Mouse (Mus musculus): ENCODE measurements around the gene Poldip2. TPM values are rescaled to one million over a fixed set of nuclear protein-coding genes. Genes with fewer than 3 reads are reported as not detected.

The Poldip2 gene
- polyA plus RNA-seq (2014; fragmentation: Illumina TruSeq; extraction: RNeasy Lipid Tissue Mini Kit (QIAGEN cat#74804); ENCODE audit: low read depth, low replicate concordance): 133 TPM

DNA sequence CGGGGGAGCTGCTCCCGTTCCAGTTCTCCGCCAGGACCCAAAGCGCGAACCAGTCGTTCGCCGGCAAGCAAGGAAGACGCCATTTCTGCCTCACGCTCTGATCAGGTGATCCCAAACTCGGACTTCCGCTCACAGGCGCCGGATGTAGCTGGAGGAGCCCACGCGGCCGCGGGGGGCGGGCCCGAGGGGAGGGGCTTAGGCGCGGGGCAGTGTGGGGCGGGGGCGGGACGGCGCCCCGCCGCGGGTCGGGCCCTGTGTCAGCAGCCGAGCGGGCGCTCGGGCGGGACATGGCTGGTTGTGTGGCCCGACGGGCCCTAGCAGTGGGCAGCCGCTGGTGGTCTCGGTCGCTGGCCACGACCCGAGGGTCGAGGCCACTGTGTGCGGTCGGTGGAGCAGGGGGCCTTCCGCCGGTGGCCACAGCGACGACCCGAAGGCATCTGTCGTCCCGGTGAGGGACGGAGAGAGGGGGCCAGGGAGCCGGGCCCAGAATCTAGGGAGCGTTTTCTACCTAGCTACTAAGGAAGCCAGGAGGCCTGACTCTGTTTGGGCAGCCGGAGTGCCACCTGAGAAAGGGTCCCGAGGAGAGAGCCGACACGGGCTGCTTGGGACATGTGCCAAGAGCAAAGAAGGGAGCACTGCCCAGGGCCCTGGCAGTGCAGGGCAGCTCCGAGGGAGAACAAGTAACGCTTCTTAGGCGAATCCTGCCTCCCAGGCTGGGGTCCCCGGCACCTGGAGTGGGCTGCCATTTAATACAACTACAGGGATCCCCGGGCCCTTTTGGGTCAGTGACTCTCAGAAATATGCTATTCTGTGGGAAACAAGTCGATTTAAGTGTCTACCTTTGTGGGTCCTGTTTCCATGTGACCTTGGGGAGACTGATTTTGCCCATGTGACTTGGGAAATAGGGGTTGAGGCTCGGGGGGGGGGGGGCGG, at the start of gene Poldip2, which contains the start of gene Tmem199:
Poldip2 (plus strand) TSS at position 169 of the 933 bp plus-strand sequence.
Tmem199 (minus strand) TSS at position 148 of the 933 bp plus-strand sequence.

DNA sequence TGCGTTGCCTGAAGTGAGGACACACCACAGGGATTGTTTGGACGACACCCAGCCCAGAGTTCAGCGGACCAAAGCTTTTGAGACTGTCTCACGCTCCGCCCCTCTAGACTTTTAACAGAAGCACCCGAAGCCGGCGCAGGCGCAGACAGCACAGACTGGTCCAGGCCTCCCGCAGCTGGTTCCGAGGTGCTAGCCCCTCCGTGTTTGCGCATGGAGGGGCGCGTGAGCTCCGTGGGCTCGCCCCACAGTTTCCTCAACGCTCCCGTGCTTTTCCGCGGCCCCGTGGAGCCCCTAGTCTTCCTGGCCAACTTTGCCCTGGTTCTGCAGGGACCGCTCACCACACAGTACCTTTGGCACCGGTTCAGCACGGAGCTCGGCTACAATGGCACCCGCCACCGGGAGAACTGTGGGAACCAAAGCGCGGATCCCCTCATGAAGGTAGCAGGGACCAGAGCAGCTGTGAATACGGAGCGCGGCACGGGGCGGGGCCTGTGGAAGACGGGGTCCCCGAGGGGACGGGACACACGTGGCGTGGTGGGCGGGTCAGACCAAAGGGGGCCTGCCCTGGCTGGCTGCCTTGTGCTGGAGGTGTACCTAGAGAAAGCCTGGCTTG, 46.3 kb upstream of the Poldip2 start, which contains the start of gene Slc46a1:
Slc46a1 (plus strand) TSS at position 130 of the 613 bp plus-strand sequence.

DNA sequence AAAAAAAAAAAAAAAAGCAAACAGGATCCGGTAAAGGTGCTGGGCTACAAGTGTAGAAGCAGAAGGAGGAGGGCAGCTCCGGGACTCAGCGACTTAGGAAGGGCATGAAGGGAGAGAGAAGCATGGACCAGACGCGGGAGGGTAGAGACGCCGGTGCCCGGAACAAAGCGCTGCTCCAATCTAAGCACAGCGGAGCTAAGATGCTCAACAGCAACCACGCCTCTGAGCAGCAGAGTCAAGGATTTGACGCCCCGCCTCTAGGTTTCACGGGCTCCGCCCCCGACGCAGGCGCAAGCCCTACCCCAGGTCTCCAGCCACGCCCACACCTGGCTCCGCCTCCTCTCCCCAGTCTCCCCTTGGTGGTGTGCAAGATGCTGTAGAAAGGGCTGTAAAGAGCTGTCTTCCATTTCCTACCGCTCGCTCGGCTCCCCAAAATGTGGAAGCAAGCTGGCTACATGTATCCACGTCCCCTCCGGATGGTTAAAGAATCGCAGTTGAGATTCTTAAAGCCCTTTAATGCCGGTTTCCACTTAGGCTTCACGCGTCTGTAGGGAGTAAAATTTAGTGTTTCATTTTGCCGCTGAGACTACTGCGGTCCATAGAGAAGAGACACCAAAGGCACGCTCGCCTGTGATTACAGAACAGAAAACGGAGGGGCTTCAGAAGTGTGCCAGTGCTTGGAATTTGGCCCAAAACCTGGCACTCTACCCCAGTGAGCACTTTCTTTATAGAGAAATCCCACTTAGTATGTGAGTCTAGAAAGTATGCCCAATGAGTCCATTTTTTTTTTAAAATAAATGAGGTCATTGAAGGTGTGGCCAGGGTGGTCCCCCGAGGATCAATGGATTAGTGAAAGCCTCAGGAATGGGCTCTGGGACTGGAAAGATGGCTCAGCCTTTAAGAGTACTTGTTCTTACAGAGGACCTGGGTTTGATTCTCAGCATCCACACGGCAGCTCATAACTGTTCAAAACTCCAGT, 14.2 kb upstream of the Poldip2 start, which contains the start of gene Sarm1:
Sarm1 (minus strand) TSS at position 211 of the 979 bp plus-strand sequence.

DNA sequence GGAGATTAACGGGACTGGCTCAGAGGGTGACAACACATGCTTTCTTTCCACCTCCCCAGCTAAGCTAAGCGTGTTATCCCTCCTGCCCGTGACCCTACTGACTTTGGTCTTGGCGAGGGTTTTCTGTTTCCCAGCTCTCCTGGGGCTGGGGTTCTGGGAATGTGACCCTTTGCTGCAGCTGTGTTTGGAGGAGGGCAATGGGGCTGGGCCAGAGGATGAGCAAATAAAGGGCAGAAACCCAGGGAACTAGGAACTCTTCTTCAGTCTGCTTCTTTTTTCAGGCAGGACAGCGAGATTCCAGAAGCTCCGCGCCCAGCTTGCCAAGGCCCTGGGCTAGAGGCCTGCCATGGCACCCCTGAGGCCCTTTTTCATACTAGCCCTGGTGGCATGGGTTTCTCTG, 13.0 kb upstream of the Poldip2 start, which contains the start of gene Vtn:
Vtn (plus strand) TSS at position 88 of the 400 bp plus-strand sequence.

DNA sequence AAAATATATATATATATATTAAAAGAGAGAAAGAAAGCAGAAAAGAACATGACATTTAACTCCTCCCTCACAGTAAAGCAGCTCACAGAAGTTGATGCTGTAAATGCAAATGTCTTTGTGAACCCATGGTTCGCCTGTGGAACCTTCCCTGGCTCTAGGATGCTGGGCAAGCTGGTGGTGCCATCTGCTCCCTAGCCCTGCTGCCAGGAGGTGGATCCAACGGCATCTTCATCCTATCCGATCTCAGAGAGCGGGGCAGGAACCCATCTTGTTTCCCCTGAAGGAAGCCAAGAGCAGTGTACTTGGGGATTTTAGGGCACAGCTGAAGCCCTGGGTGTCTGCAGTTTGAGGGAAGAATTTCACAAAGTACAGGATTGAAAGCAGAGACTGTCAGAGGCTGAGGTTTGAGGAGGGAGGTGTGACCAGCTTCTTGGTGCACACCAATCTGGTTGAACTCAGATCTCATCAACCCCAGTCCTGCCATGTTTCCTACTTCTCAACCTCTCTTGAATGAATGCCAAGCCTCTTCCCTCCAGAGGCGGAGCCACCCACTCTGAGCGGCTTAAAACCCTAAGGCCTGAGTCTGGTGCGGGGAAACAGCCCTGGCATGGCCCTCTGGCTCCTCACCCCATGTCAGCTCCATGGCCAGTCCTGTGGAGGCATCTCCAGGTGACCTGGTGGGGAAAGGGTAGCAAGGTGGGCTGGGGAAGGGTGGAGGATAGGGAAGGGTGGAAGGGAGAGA, 8.9 kb upstream of the Poldip2 start, which contains the start of gene Sebox:
Sebox (plus strand) TSS at position 539 of the 742 bp plus-strand sequence.

DNA sequence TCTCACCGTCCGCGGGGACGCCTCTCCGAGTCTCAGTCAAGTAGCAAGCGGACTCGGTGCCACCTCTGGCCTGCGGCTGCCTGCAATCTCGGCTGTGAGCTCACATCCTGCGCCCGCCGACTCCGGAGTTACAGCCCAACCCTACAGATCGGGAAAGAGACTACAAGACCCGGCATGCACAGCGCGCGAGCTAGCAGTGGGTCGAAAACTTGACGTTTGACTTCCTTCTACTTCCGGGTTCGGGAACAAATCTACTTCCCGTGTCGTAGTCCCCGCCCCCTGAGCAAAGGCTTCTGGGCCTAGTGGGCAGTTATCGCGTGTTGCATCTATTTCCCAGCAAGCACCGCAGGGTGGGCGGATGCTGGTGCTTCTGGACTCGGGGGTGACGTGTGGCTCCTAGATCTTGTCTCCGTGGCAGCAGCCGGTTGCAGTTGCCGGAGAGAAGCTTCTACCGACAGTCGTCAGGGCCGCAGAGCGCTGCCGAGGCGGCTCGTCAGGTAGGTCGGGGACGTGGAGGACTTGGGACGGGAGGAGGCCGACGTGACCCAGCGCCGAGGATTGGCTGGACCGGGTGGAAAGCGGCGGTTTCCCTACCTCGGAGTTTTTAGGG, 24.2 kb downstream of the Poldip2 start, which contains the start of the genes Tnfaip1 and Ift20:
Tnfaip1 (minus strand) TSS at position 253 of the 610 bp plus-strand sequence.
Ift20 (plus strand) TSS at position 282 of the 610 bp plus-strand sequence.

DNA sequence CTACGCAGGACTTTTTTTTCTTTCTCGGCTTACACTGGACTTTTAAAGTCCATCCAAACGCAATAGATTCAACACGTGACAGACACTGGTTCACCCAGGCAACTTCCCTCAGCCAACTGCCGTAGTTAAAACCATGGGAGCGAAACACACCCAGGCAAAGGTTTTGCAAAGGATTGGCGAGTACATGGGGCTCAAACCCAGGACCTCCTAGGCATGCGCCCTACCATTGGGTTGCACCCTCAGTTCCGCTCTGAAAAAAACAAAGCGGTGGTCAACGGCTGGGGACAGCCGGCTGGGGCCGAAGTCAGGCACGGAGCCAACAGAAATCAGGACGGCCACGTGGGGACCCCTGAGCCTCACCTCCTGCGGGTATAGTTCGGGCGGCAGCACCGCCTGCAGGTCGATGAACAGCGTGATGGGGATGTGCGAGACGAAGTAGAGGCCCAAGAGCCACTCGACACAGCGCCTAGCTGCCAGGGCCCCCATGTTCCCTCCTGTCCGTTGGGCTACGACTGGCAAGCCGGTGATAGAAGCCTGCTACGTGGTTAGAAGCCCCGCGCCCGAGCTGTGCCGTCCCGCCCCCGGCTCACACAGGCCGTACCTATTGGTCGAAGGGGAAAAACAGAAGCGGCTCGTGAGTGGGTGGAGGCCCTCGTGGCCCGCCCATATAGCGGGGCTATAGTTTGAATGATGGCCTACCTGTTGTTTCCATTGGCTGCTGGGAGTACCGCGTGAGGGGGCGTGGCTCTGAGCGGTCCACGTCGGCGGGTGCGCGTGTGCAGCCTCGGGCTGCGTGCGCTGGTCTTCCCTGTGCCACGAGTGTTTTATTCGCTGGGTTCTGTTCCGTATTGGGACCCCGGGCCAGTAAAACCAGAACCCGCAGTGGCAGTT, 38.4 kb downstream of the Poldip2 start, which contains the start of gene Tmem97:
Tmem97 (minus strand) TSS at position 610 of the 891 bp plus-strand sequence.

Other genes starting within 250 kb of the Poldip2 start
- gene BC030499, start 221.4 kb upstream of the Poldip2 start, polyA plus RNA-seq (2014; fragmentation: Illumina TruSeq; extraction: RNeasy Lipid Tissue Mini Kit (QIAGEN cat#74804); ENCODE audit: low read depth, low replicate concordance): 0.45 TPM
- 0.37 TPM for gene Spag5, start 210.7 kb upstream of the Poldip2 start, polyA plus RNA-seq (2014; fragmentation: Illumina TruSeq; extraction: RNeasy Lipid Tissue Mini Kit (QIAGEN cat#74804); ENCODE audit: low read depth, low replicate concordance)
- gene Aldoc, start 189.2 kb upstream of the Poldip2 start, polyA plus RNA-seq (2014; fragmentation: Illumina TruSeq; extraction: RNeasy Lipid Tissue Mini Kit (QIAGEN cat#74804); ENCODE audit: low read depth, low replicate concordance): 0.63 TPM
- 23.8 TPM for gene Pigs, start 183.8 kb upstream of the Poldip2 start, polyA plus RNA-seq (2014; fragmentation: Illumina TruSeq; extraction: RNeasy Lipid Tissue Mini Kit (QIAGEN cat#74804); ENCODE audit: low read depth, low replicate concordance)
- gene Unc119, start 168.7 kb upstream of the Poldip2 start, polyA plus RNA-seq (2014; fragmentation: Illumina TruSeq; extraction: RNeasy Lipid Tissue Mini Kit (QIAGEN cat#74804); ENCODE audit: low read depth, low replicate concordance): 6.7 TPM
- gene Foxn1, start 125.6 kb upstream of the Poldip2 start, polyA plus RNA-seq (2014; fragmentation: Illumina TruSeq; extraction: RNeasy Lipid Tissue Mini Kit (QIAGEN cat#74804); ENCODE audit: low read depth, low replicate concordance): not detected
- not detected for gene Slc13a2, start 90.0 kb upstream of the Poldip2 start, polyA plus RNA-seq (2014; fragmentation: Illumina TruSeq; extraction: RNeasy Lipid Tissue Mini Kit (QIAGEN cat#74804); ENCODE audit: low read depth, low replicate concordance)
- 2.9 TPM for gene Slc46a1, start 46.5 kb upstream of the Poldip2 start, polyA plus RNA-seq (2014; fragmentation: Illumina TruSeq; extraction: RNeasy Lipid Tissue Mini Kit (QIAGEN cat#74804); ENCODE audit: low read depth, low replicate concordance)
- 0.18 TPM for gene Sarm1, start 14.4 kb upstream of the Poldip2 start, polyA plus RNA-seq (2014; fragmentation: Illumina TruSeq; extraction: RNeasy Lipid Tissue Mini Kit (QIAGEN cat#74804); ENCODE audit: low read depth, low replicate concordance)
- gene Vtn, start 13.1 kb upstream of the Poldip2 start, polyA plus RNA-seq (2014; fragmentation: Illumina TruSeq; extraction: RNeasy Lipid Tissue Mini Kit (QIAGEN cat#74804); ENCODE audit: low read depth, low replicate concordance): 27.3 TPM
- not detected for gene Sebox, start 8.7 kb upstream of the Poldip2 start, polyA plus RNA-seq (2014; fragmentation: Illumina TruSeq; extraction: RNeasy Lipid Tissue Mini Kit (QIAGEN cat#74804); ENCODE audit: low read depth, low replicate concordance)
- gene Tmem199, start within 50 bp of the Poldip2 start, polyA plus RNA-seq (2014; fragmentation: Illumina TruSeq; extraction: RNeasy Lipid Tissue Mini Kit (QIAGEN cat#74804); ENCODE audit: low read depth, low replicate concordance): 18.0 TPM
- gene Tnfaip1, start 24.1 kb downstream of the Poldip2 start, polyA plus RNA-seq (2014; fragmentation: Illumina TruSeq; extraction: RNeasy Lipid Tissue Mini Kit (QIAGEN cat#74804); ENCODE audit: low read depth, low replicate concordance): 44.0 TPM
- gene Ift20, start 24.2 kb downstream of the Poldip2 start, polyA plus RNA-seq (2014; fragmentation: Illumina TruSeq; extraction: RNeasy Lipid Tissue Mini Kit (QIAGEN cat#74804); ENCODE audit: low read depth, low replicate concordance): 60.0 TPM
- gene Tmem97, start 38.6 kb downstream of the Poldip2 start, polyA plus RNA-seq (2014; fragmentation: Illumina TruSeq; extraction: RNeasy Lipid Tissue Mini Kit (QIAGEN cat#74804); ENCODE audit: low read depth, low replicate concordance): 9.1 TPM
- 17.5 TPM for gene Nlk, start 185.2 kb downstream of the Poldip2 start, polyA plus RNA-seq (2014; fragmentation: Illumina TruSeq; extraction: RNeasy Lipid Tissue Mini Kit (QIAGEN cat#74804); ENCODE audit: low read depth, low replicate concordance)
- gene Ccnq, start 239.5 kb downstream of the Poldip2 start, polyA plus RNA-seq (2014; fragmentation: Illumina TruSeq; extraction: RNeasy Lipid Tissue Mini Kit (QIAGEN cat#74804); ENCODE audit: low read depth, low replicate concordance): 27.5 TPM

Data from heart, adult 10 weeks (tissue).